Mouse (Mus musculus): ENCODE measurements around the gene Disp1.

The Disp1 gene

GRCm38 (mm10) chr1:183200926-183201325 lies 20.4 kb downstream of the Disp1 start:
- DNase-seq (ENCODE audit: low read depth, low spot score): no peak

- no peak for DNase-seq (ENCODE audit: low read depth, low spot score)
Measured at GRCm38 (mm10) chr1:183194763-183195162, 26.6 kb downstream of the Disp1 start.

- DNase-seq (ENCODE audit: low read depth, low spot score): no peak
Measured at GRCm38 (mm10) chr1:183194151-183194550, 27.2 kb downstream of the Disp1 start.

GRCm38 (mm10) chr1:183191398-183191797 lies 29.9 kb downstream of the Disp1 start:
- no peak for DNase-seq (ENCODE audit: low read depth, low spot score)

GRCm38 (mm10) chr1:183190456-183190855 lies 30.9 kb downstream of the Disp1 start:
- no peak for DNase-seq (ENCODE audit: low read depth, low spot score)

GRCm38 (mm10) chr1:183189014-183189662 lies 32.2 kb downstream of the Disp1 start:
- DNase-seq (ENCODE audit: low read depth, low spot score): no peak

- DNase-seq (ENCODE audit: low read depth, low spot score): no peak
Measured at GRCm38 (mm10) chr1:183188115-183189013, 33.0 kb downstream of the Disp1 start.

GRCm38 (mm10) chr1:183185560-183185959 lies 35.8 kb downstream of the Disp1 start:
- DNase-seq (ENCODE audit: low read depth, low spot score): no peak

- no peak for DNase-seq (ENCODE audit: low read depth, low spot score)
Measured at GRCm38 (mm10) chr1:183184681-183185080, 36.6 kb downstream of the Disp1 start.

- no peak for DNase-seq (ENCODE audit: low read depth, low spot score)
Measured at GRCm38 (mm10) chr1:183183565-183183964, 37.8 kb downstream of the Disp1 start.

- DNase-seq (ENCODE audit: low read depth, low spot score): no peak
Measured at GRCm38 (mm10) chr1:183182641-183183414, 38.5 kb downstream of the Disp1 start.

- no peak for DNase-seq (ENCODE audit: low read depth, low spot score)
Measured at GRCm38 (mm10) chr1:183181030-183181395, 40.3 kb downstream of the Disp1 start.

GRCm38 (mm10) chr1:183180301-183181029 lies 40.9 kb downstream of the Disp1 start:
- DNase-seq (ENCODE audit: low read depth, low spot score): no peak

GRCm38 (mm10) chr1:183179316-183179715 lies 42.0 kb downstream of the Disp1 start:
- DNase-seq (ENCODE audit: low read depth, low spot score): no peak

GRCm38 (mm10) chr1:183175236-183175635 lies 46.1 kb downstream of the Disp1 start:
- no peak for DNase-seq (ENCODE audit: low read depth, low spot score)

- no peak for DNase-seq (ENCODE audit: low read depth, low spot score)
Measured at GRCm38 (mm10) chr1:183171095-183171494, 50.2 kb downstream of the Disp1 start.

GRCm38 (mm10) chr1:183168465-183168864 lies 52.9 kb downstream of the Disp1 start:
- no peak for DNase-seq (ENCODE audit: low read depth, low spot score)

GRCm38 (mm10) chr1:183167776-183168175 lies 53.5 kb downstream of the Disp1 start:
- DNase-seq (ENCODE audit: low read depth, low spot score): no peak

GRCm38 (mm10) chr1:183166700-183167099 lies 54.6 kb downstream of the Disp1 start:
- DNase-seq (ENCODE audit: low read depth, low spot score): no peak

- DNase-seq (ENCODE audit: low read depth, low spot score): no peak
Measured at GRCm38 (mm10) chr1:183164648-183165071, 56.7 kb downstream of the Disp1 start.

- no peak for DNase-seq (ENCODE audit: low read depth, low spot score)
Measured at GRCm38 (mm10) chr1:183164190-183164580, 57.1 kb downstream of the Disp1 start.
